Mouse (Mus musculus): ENCODE data around the gene Basp1.
A peak's percentile ranks its signal among the peaks of the same experiment; 100 is the strongest.

The Basp1 gene

GRCm38 (mm10) chr15:25416367-25416766 lies 2.8 kb upstream of the Basp1 start:
- no peak for DNase-seq (ENCODE audit: low spot score in 2 of 2)

- DNase-seq (ENCODE audit: low spot score in 2 of 2): no peak
Measured at GRCm38 (mm10) chr15:25415958-25416357, 2.4 kb upstream of the Basp1 start.

- DNase-seq (ENCODE audit: low spot score in 2 of 2): peak; percentile 72 to 81
Measured at GRCm38 (mm10) chr15:25414747-25415119, 1.2 kb upstream of the Basp1 start.

- DNase-seq (ENCODE audit: low spot score in 2 of 2): peak; percentile 13 to 71
Measured at GRCm38 (mm10) chr15:25414011-25414746, 615 bp upstream of the Basp1 start.

GRCm38 (mm10) chr15:25412761-25413261 lies 753 bp downstream of the Basp1 start:
- peak in 1 of 2 experiments; percentile 28 for DNase-seq (ENCODE audit: low spot score in 2 of 2)

- peak; percentile 23 to 49 for DNase-seq (ENCODE audit: low spot score in 2 of 2)
Measured at GRCm38 (mm10) chr15:25412171-25412641, 1.4 kb downstream of the Basp1 start.

GRCm38 (mm10) chr15:25411461-25411860 lies 2.1 kb downstream of the Basp1 start:
- no peak for DNase-seq (ENCODE audit: low spot score in 2 of 2)

- no peak for DNase-seq (ENCODE audit: low spot score in 2 of 2)
Measured at GRCm38 (mm10) chr15:25405926-25406325, 7.6 kb downstream of the Basp1 start.

- DNase-seq (ENCODE audit: low spot score in 2 of 2): no peak
Measured at GRCm38 (mm10) chr15:25403879-25404278, 9.7 kb downstream of the Basp1 start.

- no peak for DNase-seq (ENCODE audit: low spot score in 2 of 2)
Measured at GRCm38 (mm10) chr15:25402001-25402400, 11.6 kb downstream of the Basp1 start.

GRCm38 (mm10) chr15:25400276-25400675 lies 13.3 kb downstream of the Basp1 start:
- no peak for DNase-seq (ENCODE audit: low spot score in 2 of 2)

GRCm38 (mm10) chr15:25395912-25396590 lies 17.5 kb downstream of the Basp1 start:
- DNase-seq (ENCODE audit: low spot score in 2 of 2): no peak

- no peak for DNase-seq (ENCODE audit: low spot score in 2 of 2)
Measured at GRCm38 (mm10) chr15:25392525-25393099, 21.0 kb downstream of the Basp1 start.

- DNase-seq (ENCODE audit: low spot score in 2 of 2): no peak
Measured at GRCm38 (mm10) chr15:25391210-25391609, 22.4 kb downstream of the Basp1 start.

- no peak for DNase-seq (ENCODE audit: low spot score in 2 of 2)
Measured at GRCm38 (mm10) chr15:25387572-25387971, 26.0 kb downstream of the Basp1 start.

GRCm38 (mm10) chr15:25380051-25380450 lies 33.5 kb downstream of the Basp1 start:
- no peak for DNase-seq (ENCODE audit: low spot score in 2 of 2)

- DNase-seq (ENCODE audit: low spot score in 2 of 2): no peak
Measured at GRCm38 (mm10) chr15:25378707-25379106, 34.9 kb downstream of the Basp1 start.

GRCm38 (mm10) chr15:25376914-25377313 lies 36.6 kb downstream of the Basp1 start:
- no peak for DNase-seq (ENCODE audit: low spot score in 2 of 2)

- no peak for DNase-seq (ENCODE audit: low spot score in 2 of 2)
Measured at GRCm38 (mm10) chr15:25373486-25373885, 40.1 kb downstream of the Basp1 start.

- no peak for DNase-seq (ENCODE audit: low spot score in 2 of 2)
Measured at GRCm38 (mm10) chr15:25369522-25369921, 44.0 kb downstream of the Basp1 start.

GRCm38 (mm10) chr15:25365503-25365902 lies 48.1 kb downstream of the Basp1 start:
- no peak for DNase-seq (ENCODE audit: low spot score in 2 of 2)

- no peak for DNase-seq (ENCODE audit: low spot score in 2 of 2)
Measured at GRCm38 (mm10) chr15:25364819-25365463, 48.6 kb downstream of the Basp1 start.
